Mouse (Mus musculus) heart, postnatal 0 days (tissue): ENCODE measurements around the gene Scgb1b29. TPM values are rescaled to one million over a fixed set of nuclear protein-coding genes. Genes with fewer than 3 reads are reported as not detected.
"Not testable (repeated sequence)": the region's sequence is repeated elsewhere in the genome, so short reads cannot be mapped to it uniquely, and the experiment has no call there.

Source experiments
- ATAC-seq: fragments of 200-750 bp; cut with Nextera tagmentation; 2 replicates; pipeline ENCODE4 v1.8.0; 2017; ENCODE audit warnings: low read depth, moderate number of reproducible peaks, moderate library complexity; ENCODE audit not compliant: insufficient read depth
- DNase-seq: peaks from one replicate; pipeline ENCODE4 v3.0.0-alpha.2; 2016; ENCODE audit warnings: low spot score
- H3K27ac ChIP-seq: fragments of 300-500 bp; sonication (generic); 2 replicates; pipeline ENCODE4 v1.5.1; 2014; ENCODE audit warnings: low read depth, mild to moderate bottlenecking
- H3K27me3 ChIP-seq: fragments of 300-500 bp; sonication (generic); 2 replicates; pipeline ENCODE4 v1.6.1; 2014; ENCODE audit warnings: low read length, mixed read lengths; ENCODE audit not compliant: control insufficient read depth, insufficient read depth
- H3K36me3 ChIP-seq: fragments of 300-500 bp; sonication (generic); replicated peaks from 2 replicates; pipeline ENCODE4 v1.6.1; 2014; ENCODE audit warnings: low read length, mixed read lengths; ENCODE audit not compliant: control insufficient read depth, insufficient read depth
- H3K4me1 ChIP-seq: fragments of 300-500 bp; sonication (generic); 2 replicates; pipeline ENCODE4 v1.6.1; 2014; ENCODE audit warnings: antibody characterized with exemption; ENCODE audit not compliant: control insufficient read depth, insufficient read depth
- H3K4me2 ChIP-seq: fragments of 300-500 bp; sonication (generic); 2 replicates; pipeline ENCODE4 v1.6.1; 2014; ENCODE audit warnings: low read depth, mild to moderate bottlenecking, low read length, moderate library complexity
- H3K4me3 ChIP-seq: fragments of 300-500 bp; sonication (generic); 2 replicates; pipeline ENCODE4 v1.5.1; 2014; ENCODE audit warnings: low read depth, low read length
- H3K9ac ChIP-seq: fragments of 300-500 bp; sonication (generic); replicated peaks from 2 replicates; pipeline ENCODE4 v1.6.1; 2014; ENCODE audit warnings: low read depth, low read length, mixed read lengths
- H3K9me3 ChIP-seq: fragments of 300-500 bp; sonication (generic); replicated peaks from 2 replicates; pipeline ENCODE4 v1.6.1; 2016; ENCODE audit warnings: low read length; ENCODE audit not compliant: control insufficient read depth
- WGBS: fragments of 180-500 bp; shearing (Covaris S2); extraction: QIAGEN DNeasy Blood & Tissue Kit; methylation state at CpG from one replicate; pipeline ENCODE4 v1.1.7; 2014; 5-methylcytosine and 5-hydroxymethylcytosine counted together
- polyA plus RNA-seq: library from polyadenylated mRNA; unstranded; fragments of >200 nt; fragmentation: Nextera tagmentation; extraction: Ambion mirVana; gene quantifications from 2 replicates; pipeline ENCODE4 v1.2.1, GENCODE M21; 2015
- total RNA-seq: library from RNA; depleted of rRNA; stranded (reverse); fragments of >200 nt; gene quantifications from 2 replicates; pipeline ENCODE4 v1.2.3, GENCODE M21; 2014; ENCODE audit warnings: low replicate concordance; rRNA removed

Gene Scgb1b29
- total RNA-seq (not detected in 2 replicates), polyA plus RNA-seq (not detected in 2 replicates)

DNA sequence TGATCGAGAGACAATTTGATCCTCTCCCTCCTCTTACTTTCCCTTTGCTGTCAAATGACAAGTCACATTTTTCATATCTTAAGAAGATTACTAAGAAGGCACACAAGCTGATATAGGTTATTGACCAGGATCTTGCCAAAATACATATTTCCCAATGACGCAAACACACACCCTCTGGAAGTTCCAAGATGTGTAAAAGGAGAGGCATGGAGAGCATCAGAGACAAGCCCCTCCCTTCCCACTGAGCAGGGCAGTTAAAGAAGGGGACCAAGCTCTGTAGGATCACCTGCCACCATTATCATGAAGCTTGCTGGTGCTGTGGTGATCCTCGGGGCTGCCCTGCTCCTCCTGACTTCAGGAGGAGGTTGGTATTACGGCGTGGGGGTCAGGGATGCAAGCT lies at the start of gene Scgb1b29:
Gene Scgb1b29, plus strand, starts transcription at position 301 of the 400 bp plus-strand sequence.
- not testable (repeated sequence) for H3K9me3 ChIP-seq, H3K4me1 ChIP-seq, H3K4me2 ChIP-seq, H3K9ac ChIP-seq, DNase-seq, H3K27ac ChIP-seq, H3K27me3 ChIP-seq, H3K4me3 ChIP-seq, ATAC-seq, H3K36me3 ChIP-seq
- WGBS = 70% methylated on average over 4 of the region's 5 CpGs

DNA sequence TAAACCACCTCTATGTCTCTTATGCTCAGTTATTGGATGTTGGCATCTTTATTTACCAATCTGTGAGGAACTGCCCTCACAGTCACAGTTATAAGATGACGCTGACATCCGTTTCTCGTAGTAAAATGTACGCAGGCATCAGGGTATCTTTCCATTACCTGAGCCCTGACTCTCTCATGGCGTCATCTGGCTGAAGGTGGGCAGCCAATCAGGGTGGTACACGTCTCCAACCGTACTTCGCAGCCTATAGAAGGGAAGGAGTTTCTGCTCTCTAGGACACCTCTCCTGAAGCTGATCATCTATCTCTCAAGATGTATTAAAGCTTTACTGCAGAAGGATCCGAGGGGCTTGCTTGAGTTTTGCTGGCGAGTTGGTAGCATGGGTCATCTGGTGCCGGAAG lies 12.7 kb upstream of the Scgb1b29 start:
- not testable (repeated sequence) for ATAC-seq, H3K9ac ChIP-seq

More for the DNA sequence above, 12.7 kb upstream of the Scgb1b29 start:
- not testable (repeated sequence) for DNase-seq, H3K4me3 ChIP-seq, H3K4me2 ChIP-seq, H3K9me3 ChIP-seq, H3K4me1 ChIP-seq, H3K27me3 ChIP-seq, H3K27ac ChIP-seq, H3K36me3 ChIP-seq
- WGBS = 76% methylated on average over 10 of the region's 11 CpGs

Other genes with a start within 250 kb of the Scgb1b29 start
- gene Scgb2b11, start 230.4 kb upstream of the Scgb1b29 start, total RNA-seq = not detected in 2 replicates
- not detected in 2 replicates for gene Scgb2b11, start 230.4 kb upstream of the Scgb1b29 start, polyA plus RNA-seq
- not detected in 2 replicates for gene Scgb1b11, start 218.7 kb upstream of the Scgb1b29 start, total RNA-seq
- not detected in 2 replicates for gene Scgb1b11, start 218.7 kb upstream of the Scgb1b29 start, polyA plus RNA-seq
- gene Scgb2b12, start 114.3 kb upstream of the Scgb1b29 start, total RNA-seq = not detected in 2 replicates
- not detected in 2 replicates for gene Scgb2b12, start 114.3 kb upstream of the Scgb1b29 start, polyA plus RNA-seq
- gene Scgb1b12, start 107.4 kb upstream of the Scgb1b29 start, total RNA-seq = not detected in 2 replicates
- gene Scgb1b12, start 107.4 kb upstream of the Scgb1b29 start, polyA plus RNA-seq = not detected in 2 replicates